Mouse (Mus musculus): Measurements from ENCODE around the gene Golga1. TPM values are rescaled to one million over a fixed set of nuclear protein-coding genes. Genes with fewer than 3 reads are reported as not detected.

The Golga1 gene
- total and polyA plus RNA-seq, 2 experiments from 2014 or later, result 23.9 to 36.2 TPM

GRCm38 (mm10) chr2:39082706-39083105, 17.4 kb upstream of the Golga1 start:
- 93% methylated on average over 3 of the region's 3 CpGs for WGBS
- Histone ChIP-seq H3K9ac (no peak overlapping the region), H3K27ac (ENCODE audit: low read depth, low read length) (no peak overlapping the region), H3K9me3 (ENCODE audit: low read length) (no peaks in the 10 kb centered on the region), H3K27me3 (ENCODE audit: insufficient read depth, low read length) (no peaks in the 10 kb centered on the region), H3K4me2 (ENCODE audit: low read depth) (no peak overlapping the region), H3K36me3 (ENCODE audit: insufficient read depth) (peaks cover 63% of the 10 kb centered on the region), H3K4me1 (ENCODE audit: insufficient read depth) (no peaks in the 10 kb centered on the region), H3K4me3 (ENCODE audit: low read depth, low read length) (no peak overlapping the region)
- ATAC-seq (no peak), DNase-seq (no peak)
- TF ChIP-seq CTCF (IDR thresholded peaks at IDR 0.05; ENCODE audit: low read depth), result no peak

- no peak overlapping the region for H3K4me2 ChIP-seq (ENCODE audit: low read depth)
- no peak overlapping the region for H3K4me3 ChIP-seq (ENCODE audit: low read depth, low read length)
- H3K27ac ChIP-seq (ENCODE audit: low read depth, low read length), result no peak overlapping the region
- no peaks in the 10 kb centered on the region for H3K27me3 ChIP-seq (ENCODE audit: insufficient read depth, low read length)
- no peak for ATAC-seq
- no peaks in the 10 kb centered on the region for H3K9me3 ChIP-seq (ENCODE audit: low read length)
- no peak for TF ChIP-seq CTCF (IDR thresholded peaks at IDR 0.05; ENCODE audit: low read depth)
- no peak overlapping the region for H3K9ac ChIP-seq
- no peak for DNase-seq
- peaks cover 4% of the 10 kb centered on the region for H3K36me3 ChIP-seq (ENCODE audit: insufficient read depth)
- H3K4me1 ChIP-seq (ENCODE audit: insufficient read depth), result no peaks in the 10 kb centered on the region
These were observed 5.3 kb upstream of the Golga1 start for GRCm38 (mm10) chr2:39070666-39071065.

GRCm38 (mm10) chr2:39069096-39069495, 3.8 kb upstream of the Golga1 start:
- 72% methylated on average over 1 of the region's 1 CpGs for WGBS

GRCm38 (mm10) chr2:39064687-39065399, 498 bp downstream of the Golga1 start:
- H3K36me3 ChIP-seq (ENCODE audit: insufficient read depth), result peaks cover 16% of the 10 kb centered on the region
- peak overlapping the region; percentile 82 for H3K27ac ChIP-seq (ENCODE audit: low read depth, low read length)
- peak overlapping the region; percentile 83 for H3K4me2 ChIP-seq (ENCODE audit: low read depth)
- 0 out of 2 replicates have a peak, but pooled peaks have one; percentile 3 for TF ChIP-seq CTCF (IDR thresholded peaks at IDR 0.05; ENCODE audit: low read depth)
- WGBS, result 4% methylated on average over 25 of the region's 25 CpGs
- no peak for DNase-seq
- H3K4me1 ChIP-seq (ENCODE audit: insufficient read depth), result peaks cover 6% of the 10 kb centered on the region
- H3K9me3 ChIP-seq (ENCODE audit: low read length), result no peaks in the 10 kb centered on the region
- H3K27me3 ChIP-seq (ENCODE audit: insufficient read depth, low read length), result no peaks in the 10 kb centered on the region
- H3K4me3 ChIP-seq (ENCODE audit: low read depth, low read length), result peak overlapping the region; percentile 96
- H3K9ac ChIP-seq, result peak overlapping the region; percentile 94
- ATAC-seq, result peak; percentile 73; the same call in 1 of the 2 replicates

More at GRCm38 (mm10) chr2:39069096-39069495, 3.8 kb upstream of the Golga1 start:
- Histone ChIP-seq H3K9ac (no peak overlapping the region), H3K4me2 (ENCODE audit: low read depth) (no peak overlapping the region), H3K4me3 (ENCODE audit: low read depth, low read length) (no peak overlapping the region), H3K9me3 (ENCODE audit: low read length) (no peaks in the 10 kb centered on the region), H3K27ac (ENCODE audit: low read depth, low read length) (no peak overlapping the region), H3K4me1 (ENCODE audit: insufficient read depth) (peaks cover 5% of the 10 kb centered on the region), H3K27me3 (ENCODE audit: insufficient read depth, low read length) (no peaks in the 10 kb centered on the region), H3K36me3 (ENCODE audit: insufficient read depth) (peaks cover 4% of the 10 kb centered on the region)
- TF ChIP-seq CTCF (IDR thresholded peaks at IDR 0.05; ENCODE audit: low read depth), result no peak
- DNase-seq (no peak), ATAC-seq (no peak)

- Histone ChIP-seq H3K4me2 (ENCODE audit: low read depth) (no peak overlapping the region), H3K27ac (ENCODE audit: low read depth, low read length) (no peak overlapping the region), H3K9me3 (ENCODE audit: low read length) (no peaks in the 10 kb centered on the region), H3K4me1 (ENCODE audit: insufficient read depth) (no peaks in the 10 kb centered on the region), H3K27me3 (ENCODE audit: insufficient read depth, low read length) (no peaks in the 10 kb centered on the region), H3K36me3 (ENCODE audit: insufficient read depth) (peaks cover 67% of the 10 kb centered on the region), H3K9ac (no peak overlapping the region), H3K4me3 (ENCODE audit: low read depth, low read length) (no peak overlapping the region)
- no peak for TF ChIP-seq CTCF (IDR thresholded peaks at IDR 0.05; ENCODE audit: low read depth)
- no peak for DNase-seq
- no peak for ATAC-seq
- 98% methylated on average over 1 of the region's 1 CpGs for WGBS
These were observed 16.8 kb downstream of the Golga1 start for GRCm38 (mm10) chr2:39048515-39048914.

- Histone ChIP-seq H3K9me3 (ENCODE audit: low read length) (no peaks in the 10 kb centered on the region), H3K27me3 (ENCODE audit: insufficient read depth, low read length) (no peaks in the 10 kb centered on the region), H3K27ac (ENCODE audit: low read depth, low read length) (no peak overlapping the region), H3K4me1 (ENCODE audit: insufficient read depth) (no peaks in the 10 kb centered on the region), H3K4me3 (ENCODE audit: low read depth, low read length) (no peak overlapping the region), H3K4me2 (ENCODE audit: low read depth) (no peak overlapping the region), H3K36me3 (ENCODE audit: insufficient read depth) (peaks cover 67% of the 10 kb centered on the region), H3K9ac (no peak overlapping the region)
- WGBS, result 95% methylated on average over 1 of the region's 1 CpGs
- ATAC-seq (no peak), DNase-seq (no peak)
- TF ChIP-seq CTCF (IDR thresholded peaks at IDR 0.05; ENCODE audit: low read depth), result no peak
These were observed 25.1 kb downstream of the Golga1 start for GRCm38 (mm10) chr2:39040215-39040614.

- WGBS, result 79% methylated on average over 1 of the region's 1 CpGs
- Histone ChIP-seq H3K9me3 (ENCODE audit: low read length) (no peaks in the 10 kb centered on the region), H3K9ac (no peak overlapping the region), H3K27ac (ENCODE audit: low read depth, low read length) (peak overlapping the region; percentile 45; the same call in 1 of the 2 replicates), H3K36me3 (ENCODE audit: insufficient read depth) (peaks cover 71% of the 10 kb centered on the region), H3K4me3 (ENCODE audit: low read depth, low read length) (no peak overlapping the region), H3K4me2 (ENCODE audit: low read depth) (no peak overlapping the region), H3K27me3 (ENCODE audit: insufficient read depth, low read length) (no peaks in the 10 kb centered on the region), H3K4me1 (ENCODE audit: insufficient read depth) (no peaks in the 10 kb centered on the region)
- DNase-seq (peak; percentile 17), ATAC-seq (peak; percentile 62)
- TF ChIP-seq CTCF (IDR thresholded peaks at IDR 0.05; ENCODE audit: low read depth), result no peak
These were observed 33.7 kb downstream of the Golga1 start for GRCm38 (mm10) chr2:39031611-39032010.

Data from forebrain, postnatal 0 days (tissue).